Mouse (Mus musculus) ovary, adult 2 months (tissue): ENCODE results near the gene Nt5dc3. TPM values are rescaled to one million over a fixed set of nuclear protein-coding genes. Genes with fewer than 3 reads are reported as not detected.

Experiments
- polyA plus RNA-seq: library from polyadenylated mRNA; depleted of rRNA; stranded (reverse); fragments of >200 nt; gene quantifications from 2 replicates; pipeline ENCODE4 v1.2.3, GENCODE M21; 2012; rRNA removed

Gene Nt5dc3
- polyA plus RNA-seq, result 20.0 and 22.5 TPM in 2 replicates

GRCm38 (mm10) chr10:86778398-86779116 is at the start of gene Nt5dc3:
TSS of gene Nt5dc3 (plus strand) at chr10:86779005.

GRCm38 (mm10) chr10:86763672-86764071 is 15.1 kb upstream of the Nt5dc3 start, which contains the start of gene Gm49358:
TSS of gene Gm49358 (plus strand) at chr10:86763972.

Other genes with a start within 250 kb of the Nt5dc3 start
- gene Hsp90b1, start 73.5 kb upstream of the Nt5dc3 start, polyA plus RNA-seq, result 38.3 and 50.7 TPM in 2 replicates
- gene Ttc41, start 73.2 kb upstream of the Nt5dc3 start, polyA plus RNA-seq, result 1.1 and 1.3 TPM in 2 replicates
- not detected in 2 replicates for gene Gm49358, start 15.0 kb upstream of the Nt5dc3 start, polyA plus RNA-seq
- 1.9 and 2.2 TPM in 2 replicates for gene Stab2, start 229.0 kb downstream of the Nt5dc3 start, polyA plus RNA-seq